Mouse (Mus musculus): ENCODE measurements around the gene Fam174b.

Fam174b gene

GRCm38 (mm10) chr7:73753598-73753997 lies 13.5 kb downstream of the Fam174b start:
- no peak for DNase-seq

- DNase-seq: no peak
These were observed 15.4 kb downstream of the Fam174b start for GRCm38 (mm10) chr7:73755377-73756110.

GRCm38 (mm10) chr7:73761691-73762189 lies 21.6 kb downstream of the Fam174b start:
- DNase-seq: no peak

- no peak for DNase-seq
These were observed 24.6 kb downstream of the Fam174b start for GRCm38 (mm10) chr7:73764679-73765078.

- DNase-seq: no peak
These were observed 25.2 kb downstream of the Fam174b start for GRCm38 (mm10) chr7:73765186-73765903.

- DNase-seq: no peak
These were observed 29.1 kb downstream of the Fam174b start for GRCm38 (mm10) chr7:73769224-73769623.

GRCm38 (mm10) chr7:73771384-73772274 lies 31.5 kb downstream of the Fam174b start:
- no peak for DNase-seq

- DNase-seq: no peak
These were observed 32.2 kb downstream of the Fam174b start for GRCm38 (mm10) chr7:73772275-73772765.

- DNase-seq: no peak
These were observed 34.7 kb downstream of the Fam174b start for GRCm38 (mm10) chr7:73774781-73775180.

GRCm38 (mm10) chr7:73777777-73778176 lies 37.7 kb downstream of the Fam174b start:
- no peak for DNase-seq

- DNase-seq: no peak
These were observed 44.8 kb downstream of the Fam174b start for GRCm38 (mm10) chr7:73784736-73785428.

- no peak for DNase-seq
These were observed 45.7 kb downstream of the Fam174b start for GRCm38 (mm10) chr7:73785815-73786214.

- DNase-seq: no peak
These were observed 47.4 kb downstream of the Fam174b start for GRCm38 (mm10) chr7:73787513-73787912.

GRCm38 (mm10) chr7:73791096-73791495 lies 51.0 kb downstream of the Fam174b start:
- DNase-seq: no peak

GRCm38 (mm10) chr7:73792155-73792554 lies 52.1 kb downstream of the Fam174b start:
- DNase-seq: no peak

GRCm38 (mm10) chr7:73792641-73793040 lies 52.5 kb downstream of the Fam174b start:
- no peak for DNase-seq

GRCm38 (mm10) chr7:73809261-73809660 lies 69.2 kb downstream of the Fam174b start:
- no peak for DNase-seq

GRCm38 (mm10) chr7:73811439-73811838 lies 71.3 kb downstream of the Fam174b start:
- no peak for DNase-seq

- DNase-seq: no peak
These were observed 72.1 kb downstream of the Fam174b start for GRCm38 (mm10) chr7:73812176-73812575.

- no peak for DNase-seq
These were observed 73.8 kb downstream of the Fam174b start for GRCm38 (mm10) chr7:73813887-73814286.

- no peak for DNase-seq
These were observed 74.4 kb downstream of the Fam174b start for GRCm38 (mm10) chr7:73814454-73814853.

Measured in kidney, adult 11 months (tissue).